20 mouse cellular contexts compared by ENCODE assay signal in the genomic region with DNA sequence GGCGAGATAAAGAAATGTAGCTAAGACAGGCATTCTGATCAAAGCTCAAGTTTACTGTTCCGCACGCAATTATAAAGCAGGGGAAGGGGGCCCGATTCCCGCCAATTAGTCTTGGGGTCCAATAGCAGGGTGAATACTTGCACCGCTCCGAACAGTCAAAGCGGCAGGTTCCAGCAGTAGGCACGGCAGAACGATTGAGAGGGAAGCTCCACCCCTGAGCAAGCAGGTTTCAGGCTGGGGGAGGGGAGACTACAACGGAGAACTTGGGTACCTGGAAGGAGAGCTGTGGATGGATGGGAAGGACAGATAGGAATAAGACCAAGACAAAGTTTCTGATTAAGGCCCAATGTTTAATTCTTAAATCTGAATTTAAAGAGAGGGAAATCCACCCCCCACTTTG.
DNase-seq lines count a peak whose midpoint lies in the region; ATAC-seq lines count a peak whose summit lies in the region.
"Had no signal": no experiment of that assay in that cellular context is flagged by ENCODE, and none has a peak within 500 bp of the region (broad histone marks: within the 10 kb centered on the region; RNA-seq: fewer than 3 reads in every experiment).

No protein-coding gene starts in this region.

- H3K27ac ChIP-seq in heart, embryonic 12.5 days (ENCODE audit: poor library complexity, severe bottlenecking), result no peak overlapping the region
- H3K27ac ChIP-seq in limb, embryonic 12.5 days, result no peak overlapping the region
- no peak overlapping the region for H3K27ac ChIP-seq in limb, embryonic 10.5 days
- H3K27ac ChIP-seq in limb, embryonic 13.5 days, result no peak overlapping the region
- H3K27ac ChIP-seq: hindbrain, embryonic 13.5 days; kidney, embryonic 15.5 days; liver, embryonic 14.5 days; lung, embryonic 15.5 days; neural tube, embryonic 13.5 days had no signal

- no peak overlapping the region for H3K4me3 ChIP-seq in heart, embryonic 12.5 days
- no peak overlapping the region for H3K4me3 ChIP-seq in limb, embryonic 12.5 days (replicated peaks)
- H3K4me3 ChIP-seq in limb, embryonic 10.5 days, result no peak overlapping the region
- H3K4me3 ChIP-seq in limb, embryonic 13.5 days, result no peak overlapping the region
- H3K4me3 ChIP-seq: hindbrain, embryonic 13.5 days; kidney, embryonic 15.5 days; lung, embryonic 15.5 days; neural tube, embryonic 13.5 days had no signal

- H3K4me2 ChIP-seq in heart, embryonic 12.5 days, result peak overlapping the region; percentile 47
- peak overlapping the region; percentile 10; the same call in 1 of the 2 replicates for H3K4me2 ChIP-seq in limb, embryonic 12.5 days
- peak overlapping the region; percentile 41 for H3K4me2 ChIP-seq in limb, embryonic 13.5 days (replicated peaks)
- H3K4me2 ChIP-seq: hindbrain, embryonic 13.5 days; kidney, embryonic 15.5 days; lung, embryonic 15.5 days; neural tube, embryonic 13.5 days had no signal

- no peaks in the 10 kb centered on the region for H3K4me1 ChIP-seq in heart, embryonic 12.5 days (replicated peaks)
- H3K4me1 ChIP-seq in limb, embryonic 12.5 days (replicated peaks), result no peaks in the 10 kb centered on the region
- H3K4me1 ChIP-seq in limb, embryonic 10.5 days, result no peaks in the 10 kb centered on the region
- no peaks in the 10 kb centered on the region for H3K4me1 ChIP-seq in limb, embryonic 13.5 days
- H3K4me1 ChIP-seq: hindbrain, embryonic 13.5 days; kidney, embryonic 15.5 days; lung, embryonic 15.5 days; neural tube, embryonic 13.5 days had no signal

- H3K36me3 ChIP-seq in heart, embryonic 12.5 days, result no peaks in the 10 kb centered on the region
- H3K36me3 ChIP-seq in limb, embryonic 12.5 days, result no peaks in the 10 kb centered on the region
- H3K36me3 ChIP-seq in limb, embryonic 10.5 days, result no peaks in the 10 kb centered on the region
- no peaks in the 10 kb centered on the region for H3K36me3 ChIP-seq in limb, embryonic 13.5 days
- H3K36me3 ChIP-seq: hindbrain, embryonic 13.5 days; kidney, embryonic 15.5 days; lung, embryonic 15.5 days; neural tube, embryonic 13.5 days had no signal

- H3K9me3 ChIP-seq in heart, embryonic 12.5 days (replicated peaks), result no peaks in the 10 kb centered on the region
- H3K9me3 ChIP-seq in limb, embryonic 12.5 days, result no peaks in the 10 kb centered on the region
- H3K9me3 ChIP-seq in limb, embryonic 10.5 days (replicated peaks), result no peaks in the 10 kb centered on the region
- H3K9me3 ChIP-seq in limb, embryonic 13.5 days, result no peaks in the 10 kb centered on the region
- H3K9me3 ChIP-seq: hindbrain, embryonic 13.5 days; kidney, embryonic 15.5 days; lung, embryonic 15.5 days; neural tube, embryonic 13.5 days had no signal

- no peak overlapping the region for H3K9ac ChIP-seq in heart, embryonic 12.5 days
- no peak overlapping the region for H3K9ac ChIP-seq in limb, embryonic 12.5 days (replicated peaks)
- H3K9ac ChIP-seq in limb, embryonic 13.5 days, result no peak overlapping the region
- H3K9ac ChIP-seq: hindbrain, embryonic 13.5 days; kidney, embryonic 15.5 days; liver, embryonic 14.5 days; lung, embryonic 15.5 days; neural tube, embryonic 13.5 days had no signal

- DNase-seq in embryo, embryonic 10 days (ENCODE audit: low spot score), result peak; percentile 7
- DNase-seq in embryo, embryonic 10.5 days (ENCODE audit: low spot score), result no peak
- no peak for DNase-seq in heart, postnatal 4 days
- no peak for DNase-seq in limb, embryonic 10.5 days (ENCODE audit: low spot score)
- DNase-seq in neural tube, embryonic 10.5 days (ENCODE audit: extremely low spot score, low spot score), result no peak
- DNase-seq: adrenal gland, postnatal 36 days; cerebellum, adult 11-12 months; cerebellum, postnatal 14 days; gastrocnemius, postnatal 25 days; lung, postnatal 4 days; thymus, postnatal 36 days had no signal

- no peak for ATAC-seq in heart, embryonic 12.5 days (ENCODE audit: insufficient number of reproducible peaks, low FRiP score)
- no peak for ATAC-seq in limb, embryonic 12.5 days (ENCODE audit: insufficient number of reproducible peaks, insufficient read depth, low FRiP score, low TSS enrichment, low read depth)
- no peak for ATAC-seq in limb, embryonic 13.5 days (ENCODE audit: low FRiP score, low read depth)
- ATAC-seq: intestine, embryonic 16.5 days had no signal

- no peaks in the 10 kb centered on the region for H3K27me3 ChIP-seq in heart, embryonic 12.5 days (replicated peaks)
- no peaks in the 10 kb centered on the region for H3K27me3 ChIP-seq in limb, embryonic 12.5 days
- no peaks in the 10 kb centered on the region for H3K27me3 ChIP-seq in limb, embryonic 10.5 days (ENCODE audit: low read depth, poor library complexity, severe bottlenecking)
- H3K27me3 ChIP-seq in limb, embryonic 13.5 days, result no peaks in the 10 kb centered on the region
- H3K27me3 ChIP-seq: hindbrain, embryonic 13.5 days; kidney, embryonic 15.5 days; lung, embryonic 15.5 days; neural tube, embryonic 13.5 days had no signal

- WGBS in heart, embryonic 12.5 days, result 12% methylated on average over 11 of the region's 11 CpGs
- 16% methylated on average over 11 of the region's 11 CpGs for WGBS in limb, embryonic 12.5 days
- 25% methylated on average over 11 of the region's 11 CpGs for WGBS in limb, embryonic 10.5 days
- WGBS in limb, embryonic 13.5 days, result 19% methylated on average over 11 of the region's 11 CpGs
